Mouse (Mus musculus) embryonic fibroblast, embryonic 13.5 days (primary cell): ENCODE measurements at regions not wholly inside any gene's neighbourhood (a gene's known extent, or its start where the extent isn't known, plus 50 kb on each side); places are given as distances from the start of the nearest gene placed in this dataset.

Source experiments
- CTCF ChIP-seq: IDR thresholded peaks from 2 replicates; pipeline ENCODE4 v1.5.1; 2011; ENCODE audit warnings: mild to moderate bottlenecking, control low read depth, low read length, moderate library complexity, borderline replicate concordance; ENCODE audit not compliant: insufficient read depth
- POLR2A ChIP-seq: IDR thresholded peaks from 2 replicates; pipeline ENCODE4 v1.6.1; 2011; ENCODE audit warnings: low read depth, mild to moderate bottlenecking, control low read depth, low read length, moderate library complexity

- TF ChIP-seq CTCF = no peak
- TF ChIP-seq POLR2A = no peak
Measured at GRCm38 (mm10) chr2:33997106-33997505, 109.4 kb upstream of the Mvb12b start.
